Comparison of ENCODE assay signal across 16 mouse cellular contexts in the genomic region with DNA sequence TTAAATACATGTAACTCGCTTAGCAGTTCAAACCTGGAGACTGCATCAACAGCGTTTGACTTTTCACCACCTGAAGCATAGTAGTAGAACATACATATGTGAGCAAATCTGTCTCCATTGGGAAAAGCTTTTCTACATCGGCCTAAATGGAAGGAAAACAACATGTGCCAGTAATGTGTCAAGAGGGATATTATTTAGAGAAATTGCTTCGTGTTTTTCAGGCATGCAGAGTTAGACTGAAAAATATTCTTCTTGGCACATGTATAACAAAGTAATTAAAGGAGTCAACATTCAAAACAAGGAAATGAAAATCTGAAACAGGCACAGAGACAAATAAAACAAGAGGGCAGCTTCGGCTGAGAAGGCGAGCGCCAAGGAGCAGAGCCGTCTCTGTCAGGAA.
"Had no signal": no experiment of that assay in that cellular context is flagged by ENCODE, and none has a peak within 500 bp of the region (broad histone marks: within the 10 kb centered on the region; RNA-seq: fewer than 3 reads in every experiment).

No protein-coding gene starts in this region.

- H3K9me3 ChIP-seq: limb, embryonic 15.5 days; liver, embryonic 12.5 days; midbrain, embryonic 10.5 days; neural tube, embryonic 15.5 days had no signal

- ATAC-seq: liver, embryonic 12.5 days had no signal

- H3K4me3 ChIP-seq: limb, embryonic 15.5 days; liver, embryonic 12.5 days; midbrain, embryonic 10.5 days; myocyte; neural tube, embryonic 15.5 days had no signal

- H3K27ac ChIP-seq: limb, embryonic 15.5 days; liver, embryonic 12.5 days; midbrain, embryonic 10.5 days; neural tube, embryonic 15.5 days had no signal

- H3K4me1 ChIP-seq: liver, embryonic 12.5 days had no signal

- H3K4me2 ChIP-seq: limb, embryonic 15.5 days; liver, embryonic 12.5 days; lung, embryonic 14.5 days; neural tube, embryonic 15.5 days had no signal

- H3K36me3 ChIP-seq: limb, embryonic 15.5 days; liver, embryonic 12.5 days; midbrain, embryonic 10.5 days; neural tube, embryonic 15.5 days had no signal

- DNase-seq: layer of hippocampus, adult 9-11 months; layer of hippocampus, postnatal 36 days; lung, embryonic 14.5 days; lung, postnatal 10 days; lung, postnatal 4 days; midbrain, embryonic 14.5 days; retina, postnatal 1 day; right cerebral cortex, postnatal 4 days; spleen, adult 18-20 months; thymus, adult 2 months; thymus, postnatal 25 days had no signal

- H3K27me3 ChIP-seq: limb, embryonic 15.5 days; liver, embryonic 12.5 days; neural tube, embryonic 15.5 days had no signal

- H3K9ac ChIP-seq: limb, embryonic 15.5 days; liver, embryonic 12.5 days; lung, embryonic 14.5 days; neural tube, embryonic 15.5 days had no signal
